Mouse (Mus musculus): ENCODE results near the gene Bmi1. TPM values are rescaled to one million over a fixed set of nuclear protein-coding genes. Genes with fewer than 3 reads are reported as not detected.

Gene Bmi1
- total RNA-seq, 2 experiments from 2014 or later: 43.9 to 46.6 TPM

DNA sequence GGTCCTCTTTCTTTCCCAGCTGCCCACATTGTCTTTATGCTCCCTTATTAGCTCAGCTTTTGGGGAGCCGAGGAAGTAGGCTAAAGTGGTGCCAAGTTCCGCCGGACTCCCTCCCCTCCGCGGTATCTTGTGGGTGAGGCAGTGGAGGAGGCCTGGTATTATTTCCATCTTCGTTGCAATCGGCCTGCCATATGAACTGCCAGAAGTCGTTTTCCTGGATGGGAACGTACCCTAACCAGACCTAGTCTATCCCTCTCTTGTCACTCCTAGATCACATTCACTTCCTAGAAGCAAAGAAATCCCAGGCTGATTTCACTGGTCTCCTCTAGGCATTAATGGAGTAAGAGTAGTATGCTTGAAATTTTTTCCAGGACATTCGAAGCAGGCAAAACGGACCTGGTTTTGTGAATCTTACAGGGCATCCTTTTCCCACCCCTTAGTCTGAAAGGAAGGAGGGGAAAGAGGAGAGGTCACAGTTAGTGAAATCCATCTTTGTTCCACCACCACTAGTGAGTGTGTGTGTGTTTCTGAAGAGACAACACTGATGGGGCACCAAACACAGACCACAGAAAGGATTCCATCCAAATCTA, 22.7 kb downstream of the Bmi1 start:
- no peak for DNase-seq (ENCODE audit: low spot score in 2 of 2)
- intact Hi-C loops (cut with DNase I): loop anchor here (10.0 kb wide), 1 partner anchor 645 kb away; no protein-coding TSS in a partner anchor

- intact Hi-C loops (cut with DNase I): no loop called here
- DNase-seq (ENCODE audit: low spot score in 2 of 2): peak in 1 of 2 experiments; percentile 56
These were observed 33.5 kb downstream of the Bmi1 start for GRCm38 (mm10) chr2:18710356-18710755.

DNA sequence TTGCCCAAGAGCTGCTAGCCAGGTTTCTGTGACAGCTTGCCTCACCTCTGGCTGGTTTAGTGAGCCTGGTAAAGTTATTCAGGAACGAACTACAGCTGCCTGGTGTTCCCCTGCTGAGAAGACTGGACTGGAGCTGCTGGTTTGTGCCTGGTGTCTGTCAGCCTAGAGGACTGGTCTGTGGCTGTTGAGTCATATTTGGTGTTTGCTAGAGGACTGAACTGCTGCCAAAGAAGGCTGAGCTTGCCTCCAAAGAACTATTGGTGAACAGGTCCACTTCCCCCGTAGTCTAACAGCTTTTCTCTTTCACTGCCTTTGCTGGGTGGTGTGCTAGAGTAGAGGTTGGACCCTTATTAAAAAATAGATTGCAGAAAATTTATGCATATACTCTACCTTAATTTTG, 36.3 kb downstream of the Bmi1 start:
- no peak for DNase-seq (ENCODE audit: low spot score in 2 of 2)
- intact Hi-C loops (cut with DNase I): no loop called here

- intact Hi-C loops (cut with DNase I): no loop called here
- no peak for DNase-seq (ENCODE audit: low spot score in 2 of 2)
These were observed 37.5 kb downstream of the Bmi1 start for GRCm38 (mm10) chr2:18714337-18714736.

GRCm38 (mm10) chr2:18718521-18718920, 41.7 kb downstream of the Bmi1 start:
- DNase-seq (ENCODE audit: low spot score in 2 of 2): no peak
- intact Hi-C loops (cut with DNase I): no loop called here

DNA sequence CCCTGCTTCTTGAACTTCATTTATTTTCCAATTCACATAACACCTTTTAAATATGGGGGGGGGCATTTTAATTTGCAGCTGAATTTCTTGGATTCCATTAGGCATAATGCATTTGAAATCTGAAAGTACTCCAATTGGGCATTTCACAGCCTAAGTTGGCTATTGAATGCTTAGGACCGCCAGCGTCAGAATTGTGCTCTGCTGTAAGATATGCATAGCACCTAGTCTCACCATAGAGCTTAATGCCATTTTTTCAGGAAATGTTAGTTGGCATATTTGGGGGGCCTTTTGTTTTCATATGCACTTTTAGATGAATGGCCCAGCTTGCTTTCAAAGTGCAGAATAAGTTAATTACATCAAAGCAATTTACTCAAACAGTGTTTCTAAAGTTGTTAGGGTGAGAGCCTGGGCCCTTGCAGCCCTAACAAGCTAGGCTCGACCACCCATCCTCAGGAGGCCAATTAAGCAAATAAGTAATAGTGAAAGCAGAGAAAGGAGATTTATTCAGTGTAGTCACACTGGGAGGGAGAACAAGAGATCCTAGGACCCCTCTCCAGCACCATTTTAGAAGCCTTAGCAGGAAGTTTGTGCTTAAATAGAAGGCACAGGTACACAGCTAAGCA, 45.5 kb downstream of the Bmi1 start:
- DNase-seq (ENCODE audit: low spot score in 2 of 2): no peak
- intact Hi-C loops (cut with DNase I): no loop called here

GRCm38 (mm10) chr2:18724462-18724861, 47.6 kb downstream of the Bmi1 start:
- intact Hi-C loops (cut with DNase I): no loop called here
- no peak for DNase-seq (ENCODE audit: low spot score in 2 of 2)

DNA sequence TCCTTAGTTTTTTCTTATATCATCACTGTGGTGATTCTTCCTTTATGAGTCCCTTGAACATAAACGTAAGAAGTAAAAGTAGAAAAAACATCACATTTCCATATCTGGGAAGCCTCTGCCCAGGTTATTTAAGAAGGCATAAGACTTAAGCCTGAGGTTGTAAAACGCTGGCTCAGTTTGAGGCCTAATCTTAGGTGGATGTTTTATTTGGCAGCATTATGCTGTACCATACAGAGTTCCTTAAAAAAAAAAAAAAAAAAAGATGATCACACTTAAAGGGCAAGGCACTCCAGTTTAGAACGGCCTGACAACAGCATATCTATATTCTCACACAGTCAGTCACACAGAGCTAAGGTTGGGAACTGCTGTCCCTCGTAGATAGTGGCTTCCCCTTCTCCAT, 49.1 kb downstream of the Bmi1 start:
- no peak for DNase-seq (ENCODE audit: low spot score in 2 of 2)
- intact Hi-C loops (cut with DNase I): no loop called here

GRCm38 (mm10) chr2:18731718-18732117, 54.9 kb downstream of the Bmi1 start:
- intact Hi-C loops (cut with DNase I): no loop called here
- no peak for DNase-seq (ENCODE audit: low spot score in 2 of 2)

DNA sequence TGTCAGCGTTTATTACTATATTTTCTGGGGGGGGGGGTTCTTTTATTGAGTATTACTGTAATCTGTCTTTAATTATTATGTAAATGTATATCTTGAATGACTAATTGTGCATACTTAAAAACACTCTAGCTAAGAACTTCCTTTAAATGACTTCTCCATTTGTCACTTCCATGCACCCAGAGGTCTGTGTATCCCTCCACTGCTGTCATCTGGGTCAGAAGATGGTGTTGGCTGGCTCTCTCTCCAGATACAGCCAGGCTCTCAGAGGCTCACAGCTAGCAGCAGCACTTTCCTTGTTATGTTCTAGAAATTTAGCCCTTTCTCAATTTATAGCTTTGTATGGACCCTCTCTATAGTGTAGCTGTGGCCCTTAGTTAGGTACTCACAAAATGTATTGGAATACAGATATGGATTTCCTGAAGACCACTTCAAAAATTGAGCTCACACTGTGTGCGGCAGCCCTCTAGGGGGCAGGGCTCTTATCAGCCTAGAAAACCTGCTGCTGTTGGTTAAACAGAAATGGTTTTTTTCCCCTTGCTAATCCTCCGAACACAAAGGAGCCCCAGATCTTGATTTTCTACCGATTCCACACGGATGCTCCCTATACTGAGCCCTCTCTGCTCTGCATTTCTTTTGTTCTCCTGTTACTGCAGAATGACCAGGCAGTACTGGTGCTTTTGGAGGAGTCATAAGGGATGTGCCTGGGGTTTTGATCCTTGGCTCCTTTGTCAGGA, 57.7 kb downstream of the Bmi1 start:
- intact Hi-C loops (cut with DNase I): no loop called here
- no peak for DNase-seq (ENCODE audit: low spot score in 2 of 2)

Other genes starting within 250 kb of the Bmi1 start
- gene Commd3, start 4.6 kb upstream of the Bmi1 start, total RNA-seq (2021): 10 to 100 TPM; 84.9 to 92.7 TPM
- 1 to 10 TPM; 5.4 to 6.0 TPM for gene Spag6, start 17.0 kb downstream of the Bmi1 start, total RNA-seq (2021)

All from left cerebral cortex, postnatal 25 days (tissue).